Mouse (Mus musculus) stomach, embryonic 15.5 days (tissue): ENCODE data around the gene Tecrl. TPM values are rescaled to one million over a fixed set of nuclear protein-coding genes. Genes with fewer than 3 reads are reported as not detected.

Source experiments
- ATAC-seq: fragments of 200-750 bp; cut with Nextera tagmentation; 2 replicates; pipeline ENCODE4 v1.8.0; 2017; ENCODE audit warnings: low read depth, moderate number of reproducible peaks, moderate TSS enrichment; ENCODE audit not compliant: insufficient read depth, low FRiP score
- H3K27ac ChIP-seq: fragments of 300-500 bp; sonication (generic); 2 replicates; pipeline ENCODE4 v1.5.1; 2015; ENCODE audit warnings: mild to moderate bottlenecking, inconsistent platforms
- H3K27me3 ChIP-seq: fragments of 300-500 bp; sonication (generic); replicated peaks from 2 replicates; pipeline ENCODE4 v1.6.1; 2015; ENCODE audit warnings: inconsistent platforms
- H3K36me3 ChIP-seq: fragments of 300-500 bp; sonication (generic); 2 replicates; pipeline ENCODE4 v1.6.1; 2015; ENCODE audit warnings: inconsistent platforms
- H3K4me1 ChIP-seq: fragments of 300-500 bp; sonication (generic); 2 replicates; pipeline ENCODE4 v1.6.1; 2015; ENCODE audit warnings: inconsistent platforms
- H3K4me2 ChIP-seq: fragments of 300-500 bp; sonication (generic); 2 replicates; pipeline ENCODE4 v1.6.1; 2015; ENCODE audit warnings: mild to moderate bottlenecking, inconsistent platforms
- H3K4me3 ChIP-seq: fragments of 300-500 bp; sonication (generic); replicated peaks from 2 replicates; pipeline ENCODE4 v1.5.1; 2015; ENCODE audit warnings: inconsistent platforms
- H3K9ac ChIP-seq: fragments of 300-500 bp; sonication (generic); 2 replicates; pipeline ENCODE4 v1.6.1; 2015; ENCODE audit warnings: inconsistent platforms
- H3K9me3 ChIP-seq: fragments of 300-500 bp; sonication (generic); 2 replicates; pipeline ENCODE4 v1.6.1; 2016; ENCODE audit warnings: inconsistent platforms
- WGBS: fragments of 180-500 bp; shearing (Covaris S2); methylation state at CpG from one replicate; pipeline ENCODE4 v1.1.7; 2015; 5-methylcytosine and 5-hydroxymethylcytosine counted together
- polyA plus RNA-seq: library from polyadenylated mRNA; unstranded; fragments of >200 nt; fragmentation: Nextera tagmentation; extraction: Ambion mirVana; gene quantifications from 2 replicates; pipeline ENCODE4 v1.2.1, GENCODE M21; 2015

The Tecrl gene
- polyA plus RNA-seq = 0.12 and 0.24 TPM in 2 replicates

DNA sequence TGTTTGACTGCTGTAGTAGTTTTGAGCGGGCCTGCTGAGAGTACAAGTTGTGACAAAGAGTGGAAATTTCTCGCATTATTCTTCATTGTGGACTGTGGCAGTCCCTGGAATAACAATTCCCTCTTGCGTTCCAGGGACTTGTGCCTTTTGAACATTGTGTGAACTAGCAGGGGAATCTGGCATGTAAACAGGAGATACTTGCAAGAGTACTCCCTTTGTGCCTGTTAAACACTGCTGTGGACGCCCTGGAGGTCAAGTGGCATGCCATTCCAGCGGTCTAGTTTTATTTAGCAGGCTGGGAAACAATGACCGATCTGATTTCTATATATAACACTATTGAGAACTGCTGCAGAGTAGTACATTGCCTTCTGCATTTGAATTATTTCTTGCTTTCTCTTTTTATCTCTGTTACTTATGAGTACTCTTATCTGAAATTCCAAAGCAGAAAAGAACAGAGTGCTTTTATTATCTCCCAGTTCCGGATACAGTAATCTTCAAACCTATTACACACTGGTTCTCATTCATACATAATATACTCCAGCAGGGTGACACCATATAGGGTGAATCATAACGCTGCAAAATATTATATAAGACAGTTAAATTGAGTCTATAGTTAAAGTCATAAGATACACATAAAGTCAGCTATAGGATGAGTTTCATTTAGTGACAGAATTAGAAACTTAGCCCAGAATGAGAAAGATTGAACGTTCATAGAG is at the start of gene Tecrl:
Gene Tecrl (minus strand): TSS at position 350 of the 716 bp plus-strand sequence.
- Histone ChIP-seq H3K4me2 (no peak within 1 kb of the TSS), H3K27me3 (no peaks in the 10 kb centered on the region), H3K27ac (no peak within 1 kb of the TSS), H3K4me3 (no peak within 1 kb of the TSS), H3K9ac (no peak within 1 kb of the TSS), H3K36me3 (no peaks in the 10 kb centered on the region), H3K4me1 (no peaks in the 10 kb centered on the region), H3K9me3 (no peaks in the 10 kb centered on the region)
- 27% methylated on average over 9 of the region's 9 CpGs for WGBS
- ATAC-seq = no peak

DNA sequence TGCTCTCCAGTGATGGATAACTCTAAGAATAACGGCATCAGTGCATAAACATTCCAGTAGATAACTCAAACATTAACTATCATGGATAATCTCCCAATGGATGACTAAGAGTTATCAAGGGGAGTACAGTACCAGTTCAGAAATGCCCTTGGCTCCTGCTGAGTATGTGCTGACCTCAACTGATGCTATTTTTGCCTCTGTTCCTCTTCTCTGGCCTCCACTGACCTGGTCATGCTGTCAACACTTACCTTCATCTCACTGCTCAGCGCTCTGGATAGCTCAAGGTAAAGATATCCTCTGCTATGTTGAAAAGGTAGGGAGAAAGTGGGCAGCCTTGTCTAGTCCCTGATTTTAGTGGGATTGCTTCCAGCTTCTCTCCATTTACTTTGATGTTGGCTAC is 30.0 kb upstream of the Tecrl start:
- Histone ChIP-seq H3K36me3 (no peaks in the 10 kb centered on the region), H3K9ac (no peak overlapping the region), H3K4me1 (no peaks in the 10 kb centered on the region), H3K4me3 (no peak overlapping the region), H3K27me3 (no peaks in the 10 kb centered on the region), H3K4me2 (no peak overlapping the region), H3K9me3 (no peaks in the 10 kb centered on the region), H3K27ac (no peak overlapping the region)
- ATAC-seq = no peak
- WGBS = 71% methylated on average over 2 of the region's 2 CpGs

DNA sequence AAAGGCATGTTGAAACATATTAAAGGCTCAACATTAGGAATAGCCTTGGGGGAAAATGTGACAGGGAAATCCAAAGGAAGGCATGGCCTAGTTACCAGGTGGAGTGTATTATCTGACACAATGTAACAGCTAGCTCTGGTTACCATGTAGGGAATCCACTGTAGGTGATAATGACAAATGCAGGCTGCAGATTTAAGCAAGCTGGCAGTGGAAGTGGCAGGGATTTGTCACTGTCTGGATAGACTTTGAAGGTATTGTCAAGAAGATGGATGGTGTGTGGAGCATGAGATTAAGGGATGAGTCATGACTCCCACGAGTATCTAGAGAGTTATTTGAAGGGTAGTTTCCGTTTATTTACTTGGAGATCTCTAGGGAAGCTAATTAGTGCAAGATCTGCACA is 3.4 kb downstream of the Tecrl start:
- no peaks in the 10 kb centered on the region for H3K9me3 ChIP-seq

DNA sequence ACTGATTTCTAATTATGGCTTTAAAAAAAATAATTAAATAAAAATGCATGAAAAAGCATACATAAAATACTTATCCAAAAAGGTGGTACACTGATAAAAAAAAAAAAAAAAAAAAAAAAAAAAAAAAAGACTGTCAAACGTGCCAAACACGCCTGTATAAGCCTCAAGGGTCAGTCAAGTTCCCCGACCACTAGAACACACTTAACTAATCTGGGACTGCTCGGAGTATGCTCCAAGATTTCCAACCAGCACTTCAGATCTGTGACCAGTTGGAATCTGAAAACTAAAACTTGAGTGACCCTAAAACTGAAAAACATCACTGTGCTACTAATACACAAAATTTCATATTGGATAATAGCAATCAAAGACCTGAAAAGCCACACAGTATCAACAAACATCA is 15.9 kb downstream of the Tecrl start:
- no peak for ATAC-seq
- WGBS = 70% methylated on average over 4 of the region's 4 CpGs
- no peaks in the 10 kb centered on the region for H3K36me3 ChIP-seq
- H3K4me3 ChIP-seq = no peak overlapping the region
- no peak overlapping the region for H3K9ac ChIP-seq
- no peaks in the 10 kb centered on the region for H3K27me3 ChIP-seq
- H3K27ac ChIP-seq = no peak overlapping the region
- H3K4me2 ChIP-seq = no peak overlapping the region
- H3K4me1 ChIP-seq = no peaks in the 10 kb centered on the region
- H3K9me3 ChIP-seq = no peaks in the 10 kb centered on the region

More for the DNA sequence above, 3.4 kb downstream of the Tecrl start:
- no peak overlapping the region for H3K9ac ChIP-seq
- no peaks in the 10 kb centered on the region for H3K27me3 ChIP-seq
- no peak overlapping the region for H3K27ac ChIP-seq
- WGBS = 16% methylated on average over 2 of the region's 2 CpGs
- H3K4me1 ChIP-seq = no peaks in the 10 kb centered on the region
- no peak overlapping the region for H3K4me2 ChIP-seq
- no peaks in the 10 kb centered on the region for H3K36me3 ChIP-seq
- H3K4me3 ChIP-seq = no peak overlapping the region
- no peak for ATAC-seq

DNA sequence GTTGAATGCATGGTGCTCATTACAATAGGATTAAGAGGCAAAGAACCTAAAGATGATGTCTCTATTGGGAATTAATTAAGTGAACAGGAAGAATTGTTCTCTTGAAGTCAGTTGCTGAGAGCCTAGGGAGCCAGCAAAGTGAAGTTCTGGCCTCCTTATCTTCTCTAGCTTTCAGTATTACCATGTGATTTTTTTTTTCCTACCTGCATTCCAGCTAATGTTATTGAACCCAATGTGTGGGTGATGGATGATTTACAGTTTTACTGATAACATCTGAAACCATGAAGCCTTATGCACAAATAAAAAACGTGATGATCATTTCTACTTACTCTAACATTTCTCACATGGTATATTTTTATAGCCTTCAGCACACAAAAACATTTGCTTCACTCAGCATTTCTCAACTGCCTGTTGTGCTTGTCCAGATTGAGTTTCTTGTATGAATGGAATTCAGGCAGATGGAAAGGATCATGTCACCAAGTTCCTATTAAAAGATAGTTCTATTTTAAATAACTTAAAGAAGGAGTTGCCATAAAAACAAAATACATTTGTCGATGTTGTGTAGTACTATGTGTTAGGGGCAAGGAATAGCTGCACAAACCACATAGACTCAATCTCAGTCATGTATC is 87.7 kb downstream of the Tecrl start:
- Histone ChIP-seq H3K9ac (no peak overlapping the region), H3K36me3 (no peaks in the 10 kb centered on the region), H3K4me3 (no peak overlapping the region), H3K27me3 (no peaks in the 10 kb centered on the region), H3K4me1 (no peaks in the 10 kb centered on the region), H3K4me2 (no peak overlapping the region), H3K27ac (no peak overlapping the region), H3K9me3 (no peaks in the 10 kb centered on the region)
- 41% methylated on average over 2 of the region's 2 CpGs for WGBS
- no peak for ATAC-seq

DNA sequence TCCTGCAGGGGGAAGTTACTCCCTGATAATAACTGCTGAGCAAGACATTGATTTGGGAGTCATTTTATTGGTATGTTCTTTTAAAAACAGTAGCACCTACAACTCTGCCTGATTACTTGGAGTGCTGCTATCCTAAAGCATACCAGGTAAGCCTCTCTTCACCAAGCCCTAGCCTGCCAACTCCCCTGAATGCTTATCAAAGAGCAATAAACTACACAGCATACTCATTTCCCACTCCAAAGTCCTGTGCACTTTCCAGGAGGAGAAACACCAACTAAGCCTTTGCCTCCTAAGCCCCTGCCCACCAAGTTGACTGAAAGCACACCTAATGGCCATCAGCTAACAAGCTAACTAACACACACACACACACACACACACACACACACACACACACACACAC is 94.9 kb downstream of the Tecrl start:
- H3K36me3 ChIP-seq = no peaks in the 10 kb centered on the region
- H3K4me2 ChIP-seq = no peak overlapping the region
- H3K27ac ChIP-seq = no peak overlapping the region
- no peak overlapping the region for H3K9ac ChIP-seq
- H3K9me3 ChIP-seq = no peaks in the 10 kb centered on the region
- H3K27me3 ChIP-seq = no peaks in the 10 kb centered on the region
- H3K4me1 ChIP-seq = no peaks in the 10 kb centered on the region
- no peak for ATAC-seq
- no peak overlapping the region for H3K4me3 ChIP-seq

DNA sequence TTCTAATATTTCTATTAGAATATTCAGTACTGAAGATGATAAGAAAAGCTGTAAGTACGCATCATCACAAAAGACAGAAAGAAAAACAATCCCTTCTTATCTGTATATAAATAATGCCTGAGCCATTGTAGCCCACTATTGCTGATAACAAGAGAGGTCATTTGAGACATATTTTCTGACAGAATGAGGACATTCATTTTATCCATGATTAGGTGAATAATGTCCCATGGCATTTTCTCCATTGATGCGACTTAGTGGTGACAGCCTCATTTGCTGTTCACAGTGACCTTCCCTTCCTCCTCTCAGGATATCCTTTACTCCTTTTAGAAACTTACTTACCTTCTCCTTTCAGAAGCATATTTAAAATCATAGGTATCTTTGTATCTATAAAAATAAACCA is 100.9 kb downstream of the Tecrl start:
- 80% methylated on average over 2 of the region's 2 CpGs for WGBS
- no peak for ATAC-seq
- Histone ChIP-seq H3K27ac (no peak overlapping the region), H3K27me3 (no peaks in the 10 kb centered on the region), H3K36me3 (no peaks in the 10 kb centered on the region), H3K4me1 (no peaks in the 10 kb centered on the region), H3K4me2 (no peak overlapping the region), H3K4me3 (no peak overlapping the region), H3K9ac (no peak overlapping the region), H3K9me3 (no peaks in the 10 kb centered on the region)

DNA sequence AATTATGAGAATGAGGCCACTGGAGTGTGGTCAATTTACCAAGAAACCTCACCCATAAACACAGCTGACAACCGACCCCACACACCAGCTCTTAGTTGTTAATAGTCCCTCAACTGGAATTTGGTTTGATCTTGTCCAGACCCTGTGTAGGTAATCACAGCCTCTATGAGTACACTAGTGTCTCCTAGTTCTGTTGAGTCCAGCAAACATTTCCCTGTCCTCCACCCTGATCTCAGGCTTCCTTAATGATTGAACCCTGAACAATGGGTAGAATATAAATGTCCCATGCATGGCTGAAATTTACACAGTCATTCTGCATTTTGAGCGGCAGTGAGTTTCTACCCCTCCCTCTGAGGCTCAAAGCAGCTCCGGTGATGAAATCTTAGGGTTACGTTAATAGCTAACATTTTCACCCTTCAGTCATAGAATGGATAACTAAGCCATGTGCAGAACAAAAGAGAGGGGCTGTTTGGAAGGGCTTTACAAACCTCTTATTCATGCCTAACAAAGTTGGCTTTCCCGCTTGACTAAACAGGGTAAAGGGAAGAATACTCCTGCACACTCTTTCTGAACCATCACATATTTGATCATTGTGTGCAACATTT is 116.0 kb downstream of the Tecrl start:
- Histone ChIP-seq H3K36me3 (no peaks in the 10 kb centered on the region), H3K27me3 (no peaks in the 10 kb centered on the region), H3K4me1 (no peaks in the 10 kb centered on the region), H3K27ac (no peak overlapping the region), H3K4me3 (no peak overlapping the region), H3K9me3 (no peaks in the 10 kb centered on the region), H3K4me2 (no peak overlapping the region), H3K9ac (no peak overlapping the region)
- 62% methylated on average over 5 of the region's 5 CpGs for WGBS
- ATAC-seq = no peak
